18 mouse cellular contexts compared by ENCODE assay signal in the genomic region with DNA sequence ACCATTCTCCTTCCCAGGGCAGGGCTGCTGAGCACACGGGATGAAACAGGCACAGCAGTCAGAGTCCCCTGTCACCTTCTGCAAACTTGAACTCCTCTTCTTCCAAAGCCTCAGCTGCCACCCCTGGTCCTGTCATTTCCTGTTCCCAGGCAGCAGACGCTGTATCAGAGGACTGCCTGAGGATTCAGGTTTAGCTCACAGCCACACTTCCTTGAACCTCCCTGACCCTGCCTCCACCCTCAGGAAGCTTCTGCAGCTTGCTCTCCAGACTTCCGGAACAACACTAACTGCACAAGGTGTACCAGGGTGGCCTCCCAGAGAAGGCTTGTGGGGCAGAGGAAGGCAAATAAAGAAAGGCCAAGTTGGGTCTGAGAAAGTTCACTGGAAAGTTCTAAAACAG.
A peak's percentile ranks its signal among the peaks of the same experiment; 100 is the strongest.
DNase-seq lines count a peak whose midpoint lies in the region; ATAC-seq lines count a peak whose summit lies in the region.
"Had no signal": no experiment of that assay in that cellular context is flagged by ENCODE, and none has a peak within 500 bp of the region (broad histone marks: within the 10 kb centered on the region; RNA-seq: fewer than 3 reads in every experiment).

No protein-coding gene starts in this region.

- no peak overlapping the region for H3K4me3 ChIP-seq in heart, embryonic 13.5 days
- H3K4me3 ChIP-seq in limb, embryonic 15.5 days, result no peak overlapping the region
- no peak overlapping the region for H3K4me3 ChIP-seq in midbrain, embryonic 13.5 days (replicated peaks)
- H3K4me3 ChIP-seq: hindbrain, embryonic 10.5 days; left cerebral cortex, adult 2 months; limb, embryonic 13.5 days; myocyte; neural tube, embryonic 15.5 days had no signal

- intact Hi-C loops in heart, postnatal 10 days (cut with DNase I), result no loop called here

- H3K27ac ChIP-seq in heart, embryonic 13.5 days (replicated peaks), result peak overlapping the region; percentile 50; the same call in 1 of the 2 replicates
- 0 out of 2 replicates have a peak overlapping the region, but pooled peaks have one; percentile 43 for H3K27ac ChIP-seq in limb, embryonic 15.5 days
- H3K27ac ChIP-seq in midbrain, embryonic 13.5 days, result no peak overlapping the region
- H3K27ac ChIP-seq: hindbrain, embryonic 10.5 days; kidney, postnatal 0 days; left cerebral cortex, adult 2 months; limb, embryonic 13.5 days; macrophage; neural tube, embryonic 15.5 days had no signal

- no peak overlapping the region for H3K4me2 ChIP-seq in heart, embryonic 13.5 days
- no peak overlapping the region for H3K4me2 ChIP-seq in limb, embryonic 15.5 days
- H3K4me2 ChIP-seq in midbrain, embryonic 13.5 days (replicated peaks), result no peak overlapping the region
- H3K4me2 ChIP-seq: limb, embryonic 13.5 days; neural tube, embryonic 15.5 days had no signal

- no peak for ATAC-seq in heart, embryonic 13.5 days (ENCODE audit: extremely low read depth, insufficient number of reproducible peaks, low FRiP score, low TSS enrichment)
- ATAC-seq in limb, embryonic 15.5 days (ENCODE audit: insufficient number of reproducible peaks, low FRiP score, low TSS enrichment, low read depth), result no peak
- no peak for ATAC-seq in midbrain, embryonic 13.5 days
- ATAC-seq: forebrain, embryonic 14.5 days had no signal

- H3K27me3 ChIP-seq in heart, embryonic 13.5 days (replicated peaks), result no peaks in the 10 kb centered on the region
- peaks cover 12% of the 10 kb centered on the region; the same call in 1 of the 2 replicates for H3K27me3 ChIP-seq in limb, embryonic 15.5 days
- no peaks in the 10 kb centered on the region for H3K27me3 ChIP-seq in midbrain, embryonic 13.5 days
- H3K27me3 ChIP-seq: neural tube, embryonic 15.5 days had no signal

- peaks cover 11% of the 10 kb centered on the region for H3K4me1 ChIP-seq in heart, embryonic 13.5 days
- H3K4me1 ChIP-seq in limb, embryonic 15.5 days, result peaks cover 10% of the 10 kb centered on the region; the same call in 1 of the 2 replicates
- 0 out of 2 replicates have a peak, but pooled peaks cover 3% of the 10 kb centered on the region for H3K4me1 ChIP-seq in midbrain, embryonic 13.5 days (replicated peaks)
- H3K4me1 ChIP-seq: neural tube, embryonic 15.5 days had no signal

- H3K9ac ChIP-seq in heart, embryonic 13.5 days, result no peak overlapping the region
- no peak overlapping the region for H3K9ac ChIP-seq in limb, embryonic 15.5 days
- no peak overlapping the region for H3K9ac ChIP-seq in midbrain, embryonic 13.5 days (replicated peaks)
- H3K9ac ChIP-seq: limb, embryonic 13.5 days; neural tube, embryonic 15.5 days had no signal

- no peaks in the 10 kb centered on the region for H3K9me3 ChIP-seq in heart, embryonic 13.5 days
- no peaks in the 10 kb centered on the region for H3K9me3 ChIP-seq in limb, embryonic 15.5 days
- peaks cover 2% of the 10 kb centered on the region; the same call in 1 of the 2 replicates for H3K9me3 ChIP-seq in midbrain, embryonic 13.5 days
- H3K9me3 ChIP-seq: hindbrain, embryonic 10.5 days; limb, embryonic 13.5 days; neural tube, embryonic 15.5 days had no signal

- 49% methylated on average over 3 of the region's 3 CpGs for WGBS in heart, embryonic 13.5 days
- WGBS in limb, embryonic 15.5 days, result 41% methylated on average over 3 of the region's 3 CpGs
- WGBS in midbrain, embryonic 13.5 days, result 90% methylated on average over 3 of the region's 3 CpGs

- H3K36me3 ChIP-seq in heart, embryonic 13.5 days, result no peaks in the 10 kb centered on the region
- H3K36me3 ChIP-seq in limb, embryonic 15.5 days, result no peaks in the 10 kb centered on the region
- no peaks in the 10 kb centered on the region for H3K36me3 ChIP-seq in midbrain, embryonic 13.5 days
- H3K36me3 ChIP-seq: hindbrain, embryonic 10.5 days; limb, embryonic 13.5 days; neural tube, embryonic 15.5 days had no signal

- DNase-seq in heart, postnatal 10 days, result no peak
- DNase-seq in kidney, postnatal 14 days, result peak; percentile 21
- DNase-seq in kidney, adult 18-20 months, result no peak
- peak; percentile 32 for DNase-seq in lung, postnatal 36 days
- no peak for DNase-seq in lung, postnatal 10 days
- DNase-seq: cerebellum, adult 9-11 months; midbrain, embryonic 14.5 days had no signal

Comparison
In these comparisons a context has a peak if more than half of its experiments do, and no peak if none do; other contexts are left out.
1. DNase-seq: peak in kidney, postnatal 14 days (single experiment) and lung, postnatal 36 days (single experiment); none in heart, postnatal 10 days (0 of 2), kidney, adult 18-20 months (single experiment) and lung, postnatal 10 days (single experiment).